Mouse (Mus musculus) left cerebral cortex, postnatal 25 days (tissue): ENCODE measurements at regions not wholly inside any gene's neighbourhood (a gene's known extent, or its start where the extent isn't known, plus 50 kb on each side); places are given as distances from the start of the nearest gene placed in this dataset.

Experiments used
- DNase-seq, 2 experiments: peaks; one replicate each; pipeline ENCODE4 v3.0.0; 2022; ENCODE audit warnings: low spot score in 2 of 2, mixed read lengths in 1 of 2
- intact Hi-C: fragments of 180-260 bp; cut with DNase I; formaldehyde crosslinking; loops from one replicate; pipeline ENCODE4 v1.15.1; 2025

DNA sequence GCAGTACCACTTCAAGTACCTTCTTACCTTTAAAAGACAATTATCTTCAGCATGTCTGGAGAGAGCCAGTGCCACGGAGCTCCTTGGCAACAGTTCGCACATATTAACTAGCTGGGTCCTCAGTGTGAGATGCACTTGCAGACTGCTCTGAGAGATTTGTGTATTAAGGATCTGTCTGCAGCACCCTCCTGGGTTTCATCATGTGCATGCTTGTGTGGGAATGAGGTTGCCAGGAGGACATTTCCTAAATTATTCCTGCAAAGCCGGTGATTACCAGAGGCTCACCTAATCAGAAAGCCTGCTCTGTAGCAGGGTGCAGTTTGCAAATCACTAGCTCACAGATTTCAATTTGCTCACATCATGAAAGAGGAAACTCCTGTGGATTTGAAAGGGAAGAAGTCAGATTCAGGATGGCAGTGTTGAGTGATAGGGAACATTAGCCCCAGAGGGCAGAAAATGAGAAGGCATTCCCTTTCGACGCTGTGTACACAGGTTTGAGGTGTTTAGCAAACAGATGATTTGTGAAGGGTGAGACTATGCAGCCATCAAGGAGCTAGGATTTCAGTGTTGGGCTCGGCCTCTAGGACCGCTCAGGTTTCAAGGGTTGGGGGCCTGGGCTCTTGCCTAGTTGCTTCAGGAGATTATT lies 257.3 kb upstream of the Arglu1 start:
- intact Hi-C loops, result no loop called here
- DNase-seq, result no peak

DNA sequence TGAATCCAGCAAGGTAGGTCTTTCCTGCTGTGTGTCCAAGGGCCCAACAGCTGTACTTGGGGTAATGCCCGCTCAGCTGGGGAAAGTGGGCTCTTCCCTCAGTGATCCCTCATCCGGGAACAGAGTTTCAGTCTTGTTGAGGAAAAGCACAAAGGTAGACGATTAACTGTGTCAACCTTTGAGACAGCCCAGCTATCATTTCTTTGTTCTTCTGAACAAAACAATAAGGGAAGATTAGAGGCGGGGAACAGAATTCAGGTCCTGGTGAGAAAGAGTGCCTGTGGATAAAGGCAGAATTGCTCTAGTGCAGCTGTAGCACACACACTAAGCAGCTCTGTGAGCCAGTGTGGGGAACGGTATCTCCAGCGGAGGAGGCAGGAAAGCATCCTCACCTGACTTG lies 252.7 kb upstream of the Arglu1 start:
- intact Hi-C loops, result no loop called here
- no peak for DNase-seq

DNA sequence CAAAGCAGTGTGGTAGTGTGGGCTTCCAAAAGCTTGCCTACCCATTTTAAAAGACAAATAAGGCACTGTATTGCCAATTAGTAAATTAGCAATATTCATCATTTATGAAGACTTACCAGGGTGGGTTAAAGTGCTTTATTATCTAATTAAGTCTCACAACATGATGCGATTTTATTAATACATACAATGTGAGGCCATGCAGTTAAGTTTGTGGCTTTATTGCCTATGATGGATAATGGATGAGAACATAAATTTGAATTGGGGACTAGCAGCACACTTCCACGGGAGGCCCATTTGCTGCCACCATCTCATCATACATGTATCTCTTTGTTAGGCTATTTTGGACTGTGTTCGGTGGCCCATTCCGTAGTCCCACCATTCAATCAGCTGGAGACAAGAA lies 250.6 kb upstream of the Arglu1 start:
- DNase-seq, result no peak
- intact Hi-C loops, result no loop called here

DNA sequence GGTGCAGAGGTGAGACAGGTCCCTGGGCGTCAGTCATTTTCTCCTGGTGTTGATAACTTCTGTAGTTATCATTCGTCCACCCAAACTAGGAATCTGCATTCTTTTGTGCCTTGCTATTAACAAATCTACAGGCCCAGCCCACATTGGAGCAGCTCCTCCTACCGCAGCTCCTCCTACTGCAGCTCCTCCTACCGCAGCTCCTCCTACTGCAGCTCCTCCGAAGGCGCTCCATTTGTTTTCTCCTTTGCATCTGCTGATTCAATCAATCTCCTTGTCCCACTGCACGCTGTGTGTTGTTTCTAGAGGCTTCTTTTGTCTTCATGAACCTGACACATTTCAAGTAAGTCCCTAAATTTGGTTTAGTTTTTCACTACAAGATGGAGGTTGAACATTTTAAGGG lies 248.2 kb upstream of the Arglu1 start:
- intact Hi-C loops, result no loop called here
- no peak for DNase-seq

DNA sequence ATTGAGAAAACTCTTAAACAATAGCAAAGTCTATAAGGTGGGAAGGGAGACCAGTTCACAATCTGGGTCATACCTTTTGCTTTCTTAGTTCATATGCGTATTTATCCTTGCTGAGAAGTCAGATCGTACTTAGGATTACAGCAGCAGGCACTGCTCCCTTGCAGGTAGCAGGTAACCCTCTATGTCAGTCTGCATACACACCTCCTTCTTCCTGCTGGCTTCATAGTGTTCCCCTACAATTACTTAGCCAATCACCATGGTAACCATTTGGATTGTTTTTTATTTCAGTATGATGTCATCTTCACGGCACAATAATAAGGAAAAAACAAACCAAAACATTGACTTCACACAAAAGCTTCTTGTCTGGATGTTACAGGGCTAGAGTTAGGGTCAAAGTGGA lies 242.1 kb upstream of the Arglu1 start:
- no peak for DNase-seq
- intact Hi-C loops, result no loop called here

DNA sequence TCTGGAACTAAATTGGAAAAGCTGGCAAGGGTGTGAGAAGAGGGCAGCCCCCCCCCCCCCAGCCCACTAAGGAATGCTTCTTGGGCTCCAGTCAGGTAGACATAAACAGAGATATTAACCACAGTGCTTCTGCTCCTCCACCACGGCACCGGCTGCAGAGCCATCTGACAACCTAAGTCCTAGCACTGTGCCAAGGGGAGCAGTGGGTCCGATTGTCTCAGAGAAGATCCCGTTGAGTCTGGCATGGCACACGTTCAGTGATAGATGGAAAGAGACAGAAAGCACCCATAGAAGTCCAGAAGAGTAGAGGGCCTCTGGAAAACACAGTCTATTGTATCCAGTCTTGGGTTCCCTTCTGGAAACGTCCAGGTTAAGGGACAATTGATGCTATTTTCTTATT lies 241.4 kb upstream of the Arglu1 start:
- intact Hi-C loops, result no loop called here
- DNase-seq, result no peak

DNA sequence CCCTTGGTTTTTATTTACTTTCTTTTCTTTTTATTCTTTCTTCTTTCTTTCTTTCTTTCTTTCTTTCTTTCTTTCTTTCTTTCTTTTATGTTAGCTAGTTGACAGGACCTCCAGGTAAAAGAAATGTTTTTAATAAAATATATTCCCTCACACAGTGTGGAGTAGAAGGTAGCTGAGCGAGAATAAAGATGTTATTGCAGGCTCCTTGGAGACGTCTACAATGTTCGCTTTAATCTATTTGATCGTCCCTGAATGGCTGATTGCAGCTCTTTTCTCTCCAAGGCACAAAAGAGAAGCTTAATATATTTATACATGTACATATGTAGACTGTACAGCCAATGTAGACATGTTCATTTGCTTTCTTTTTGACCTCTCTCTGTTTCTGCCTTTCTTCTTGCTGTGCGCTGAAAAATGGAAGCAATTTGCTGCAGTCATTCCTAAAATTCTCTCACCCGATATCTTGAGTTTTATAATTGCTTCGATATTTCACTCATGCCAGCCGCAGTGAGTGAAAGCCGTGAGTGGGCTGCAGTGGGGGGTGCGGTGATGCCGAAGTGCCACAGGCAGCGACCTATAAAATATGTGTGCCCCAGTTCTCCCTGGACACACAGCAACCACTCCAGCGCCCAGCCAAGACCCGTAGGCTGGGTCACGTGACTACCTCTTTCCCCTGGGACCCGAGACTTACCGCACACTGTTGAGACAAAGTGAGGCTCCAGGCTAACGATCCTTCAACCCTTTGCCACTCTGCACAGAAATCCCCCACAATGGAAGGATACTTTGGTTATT lies 237.9 kb upstream of the Arglu1 start:
- intact Hi-C loops, result no loop called here

DNA sequence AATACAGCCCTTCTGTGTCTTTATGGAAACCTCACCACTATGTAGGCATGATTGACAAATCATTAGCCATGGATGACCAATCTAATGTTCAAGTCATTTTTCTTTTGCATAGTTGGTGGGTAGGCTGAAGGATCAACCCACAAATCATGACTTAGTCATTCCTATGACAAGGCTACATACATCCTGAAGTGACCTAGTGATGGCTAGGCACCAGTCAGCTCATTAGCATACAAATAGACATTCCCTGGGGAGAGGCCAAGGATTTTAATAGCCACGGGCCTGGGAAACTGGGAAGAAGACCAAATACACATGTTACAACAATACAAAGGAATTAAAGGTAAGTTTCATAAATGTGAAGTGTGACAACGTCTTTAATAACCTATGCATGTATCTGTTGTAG lies 231.1 kb upstream of the Arglu1 start:
- DNase-seq, result no peak
- intact Hi-C loops, result no loop called here

More for the DNA sequence above, 237.9 kb upstream of the Arglu1 start:
- DNase-seq, result no peak

DNA sequence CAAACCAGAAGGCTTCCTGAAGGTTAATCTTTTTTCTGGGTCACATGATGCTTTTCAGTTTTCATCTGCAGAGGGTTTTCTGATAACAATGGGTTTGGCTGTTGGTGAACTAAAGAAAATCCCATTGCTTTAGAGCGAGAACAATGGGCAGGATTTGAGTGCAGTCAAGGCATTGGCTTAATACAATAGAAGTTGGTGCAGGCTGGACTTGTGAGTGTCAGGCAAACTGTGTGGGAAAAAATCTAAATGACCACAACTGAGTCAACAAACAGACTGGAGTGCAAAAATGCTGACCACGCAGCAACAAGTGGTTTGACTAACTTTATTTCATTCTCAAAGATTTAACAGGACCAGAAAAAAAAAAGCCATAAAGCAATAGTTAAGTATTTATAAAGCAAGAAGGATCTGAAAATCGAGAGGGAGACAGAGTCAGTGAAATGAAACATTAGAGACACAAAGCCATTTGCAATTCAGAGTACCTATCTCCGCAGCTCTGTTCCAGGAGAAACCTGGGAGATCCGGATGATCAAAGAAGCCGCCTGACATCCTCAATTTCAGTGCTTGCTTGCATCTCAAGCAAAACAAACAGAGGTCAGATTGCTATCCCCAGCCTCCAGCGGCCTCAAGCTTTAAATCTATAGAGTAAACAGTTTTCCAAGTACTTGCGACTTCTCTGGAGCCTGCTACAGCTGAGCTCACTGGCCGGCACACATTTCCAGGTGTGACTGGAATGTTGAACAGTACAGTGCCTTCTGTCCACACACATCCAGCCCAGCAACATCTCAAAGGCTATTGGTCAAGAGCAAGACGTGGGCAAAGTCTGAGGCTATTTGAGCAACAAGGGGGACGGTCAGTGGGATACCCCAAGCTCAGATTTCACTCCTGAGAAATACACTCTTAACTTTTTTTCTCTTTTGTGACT lies 229.5 kb upstream of the Arglu1 start:
- DNase-seq, result no peak
- intact Hi-C loops, result no loop called here

DNA sequence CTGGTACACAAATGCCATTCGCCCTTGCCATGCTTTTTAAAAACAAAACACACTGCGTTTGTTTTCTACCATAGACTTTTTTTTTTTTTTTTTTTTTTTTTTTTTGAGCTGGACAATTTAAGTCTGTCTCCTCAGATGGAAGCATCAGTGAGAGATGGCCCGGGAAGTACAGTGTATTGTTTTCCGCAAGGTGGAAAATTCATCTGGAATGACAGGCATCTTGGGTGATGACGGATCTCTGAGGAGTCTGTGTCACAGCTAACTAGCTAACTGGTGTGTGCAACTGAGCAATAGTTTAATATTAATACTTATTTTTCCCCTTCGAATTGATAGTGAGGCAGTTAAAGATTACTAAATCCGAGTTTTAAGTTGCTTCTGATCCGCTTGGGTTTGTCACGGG lies 228.7 kb upstream of the Arglu1 start:
- no peak for DNase-seq
- intact Hi-C loops, result no loop called here

DNA sequence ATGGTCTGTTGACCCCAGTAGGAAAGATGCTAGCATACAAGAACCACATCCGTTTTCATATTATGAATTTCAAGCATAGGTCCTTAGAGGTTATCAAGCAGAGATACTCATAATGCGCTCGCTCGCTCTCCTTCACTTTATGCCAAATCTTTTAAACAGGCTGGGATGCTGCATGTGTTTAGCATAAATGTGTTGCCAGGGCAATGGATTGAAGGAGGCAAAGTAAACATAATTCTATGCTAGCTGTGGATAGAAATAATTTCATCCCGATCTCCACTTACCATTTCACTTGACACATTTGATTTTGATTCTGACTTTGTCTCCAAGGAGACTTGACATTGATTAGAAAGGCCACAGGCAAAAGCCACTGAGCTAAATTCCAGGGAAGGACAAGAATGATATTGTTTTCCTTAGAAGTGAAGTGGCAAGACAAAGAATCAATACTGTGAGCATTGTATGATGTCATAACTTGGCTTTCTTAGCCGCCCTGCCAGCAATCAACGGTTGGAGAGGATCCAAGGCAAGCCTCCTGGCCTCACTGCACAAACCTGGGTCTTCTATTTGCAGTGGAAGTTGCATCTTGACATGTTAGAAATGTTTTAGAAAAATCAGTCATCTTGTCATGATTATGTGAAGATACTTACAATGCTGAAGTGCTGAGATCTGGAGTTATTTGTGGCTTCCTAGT lies 217.3 kb upstream of the Arglu1 start:
- intact Hi-C loops, result no loop called here
- no peak for DNase-seq

DNA sequence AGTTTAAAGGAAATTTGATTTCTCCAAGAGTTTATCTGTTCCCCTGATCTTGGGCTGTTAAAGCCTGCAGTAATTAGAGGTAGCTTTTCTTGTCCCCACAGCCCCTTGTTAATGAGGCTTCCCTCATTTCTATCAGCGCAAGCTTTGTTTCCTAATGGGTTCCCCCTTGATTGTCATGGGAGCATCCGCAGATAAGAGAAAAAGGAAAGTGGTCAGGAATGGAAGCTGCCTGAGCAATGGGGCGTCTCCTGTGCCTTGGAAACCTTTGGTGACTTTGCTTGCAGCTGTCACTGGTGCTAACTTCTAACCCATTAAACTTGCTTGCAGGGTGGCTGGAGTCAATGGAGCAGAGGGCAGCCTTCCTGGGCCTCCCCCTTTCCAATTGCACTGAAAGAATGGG lies 202.7 kb upstream of the Arglu1 start:
- DNase-seq, result no peak
- intact Hi-C loops, result no loop called here

DNA sequence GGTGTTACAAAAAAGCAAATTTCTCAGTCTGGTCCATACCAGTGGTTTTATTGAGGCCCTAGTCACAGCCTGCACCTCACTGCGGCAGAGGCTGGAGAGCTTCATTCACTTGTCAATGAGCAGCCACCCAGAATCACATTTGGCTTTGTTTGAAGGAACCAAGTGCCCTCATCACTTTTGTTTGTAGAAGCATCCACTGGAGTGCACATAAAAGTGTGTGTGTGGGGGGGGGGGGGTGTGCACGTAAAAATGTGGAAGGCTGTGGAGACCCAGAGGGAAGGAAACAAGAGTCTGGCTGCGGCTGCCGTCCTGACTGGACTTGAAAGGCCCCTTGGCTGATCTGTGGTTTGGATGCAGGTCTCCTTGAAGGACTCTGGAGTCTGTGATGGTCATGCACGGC lies 187.0 kb upstream of the Arglu1 start:
- intact Hi-C loops, result no loop called here
- DNase-seq, result no peak

DNA sequence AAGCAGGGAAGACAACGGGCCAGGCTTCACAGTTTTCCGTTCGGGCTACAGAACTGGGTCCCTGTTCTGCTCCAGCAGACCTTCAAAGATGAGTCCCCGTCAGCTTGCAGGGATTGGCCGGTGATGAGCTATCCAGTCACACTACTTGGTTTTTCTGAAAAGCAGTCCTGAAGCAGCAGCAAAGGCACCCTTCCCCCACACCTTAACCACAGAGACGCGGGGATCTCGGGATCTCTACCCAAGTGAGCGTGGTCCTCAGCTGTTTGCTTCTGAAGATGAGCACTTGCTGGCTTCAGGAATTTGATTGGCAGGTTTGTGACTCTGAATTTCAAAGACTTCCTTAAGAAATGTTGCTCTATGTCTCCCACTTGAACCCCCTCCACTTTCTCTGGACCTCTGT lies 186.6 kb upstream of the Arglu1 start:
- no peak for DNase-seq
- intact Hi-C loops, result no loop called here

DNA sequence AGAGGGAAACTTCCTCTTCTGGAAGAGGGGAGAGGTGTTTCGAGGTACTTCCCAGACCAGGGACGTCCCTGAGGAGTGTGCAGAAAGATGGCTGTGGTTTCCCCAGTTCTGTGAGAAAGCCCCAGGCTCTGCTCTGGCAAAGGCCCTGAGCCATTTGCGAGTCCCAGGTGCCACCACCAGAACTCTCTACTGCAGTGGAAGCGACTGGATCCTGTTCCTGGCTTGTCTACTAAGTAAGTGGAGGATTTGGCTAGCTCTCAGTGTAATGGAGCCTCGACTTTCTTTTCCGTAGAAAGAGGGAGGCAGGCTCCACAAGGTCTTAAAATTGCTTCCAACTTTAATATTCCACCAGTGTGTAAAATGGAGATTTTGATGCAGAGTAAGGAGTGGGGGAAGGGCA lies 186.1 kb upstream of the Arglu1 start:
- intact Hi-C loops, result no loop called here
- no peak for DNase-seq

DNA sequence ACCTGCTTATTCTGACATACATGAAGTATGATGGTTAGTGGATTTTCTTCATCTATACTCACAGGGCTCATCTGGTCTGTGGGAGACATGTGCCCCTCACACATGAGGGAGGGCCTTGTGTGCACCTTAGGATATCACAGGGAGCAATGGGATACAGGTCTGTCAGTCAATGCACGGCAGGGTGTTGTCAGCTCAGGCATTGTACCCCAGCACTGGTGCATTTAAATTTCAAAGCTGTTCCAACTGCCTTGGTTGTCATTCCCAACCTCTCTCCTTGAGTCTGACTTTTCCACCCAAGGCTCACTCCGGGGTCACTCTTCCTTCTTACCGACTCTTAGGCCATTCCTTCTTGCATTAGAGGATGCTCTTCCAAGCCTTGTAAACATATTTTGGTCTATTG lies 181.6 kb upstream of the Arglu1 start:
- DNase-seq, result no peak
- intact Hi-C loops, result no loop called here

DNA sequence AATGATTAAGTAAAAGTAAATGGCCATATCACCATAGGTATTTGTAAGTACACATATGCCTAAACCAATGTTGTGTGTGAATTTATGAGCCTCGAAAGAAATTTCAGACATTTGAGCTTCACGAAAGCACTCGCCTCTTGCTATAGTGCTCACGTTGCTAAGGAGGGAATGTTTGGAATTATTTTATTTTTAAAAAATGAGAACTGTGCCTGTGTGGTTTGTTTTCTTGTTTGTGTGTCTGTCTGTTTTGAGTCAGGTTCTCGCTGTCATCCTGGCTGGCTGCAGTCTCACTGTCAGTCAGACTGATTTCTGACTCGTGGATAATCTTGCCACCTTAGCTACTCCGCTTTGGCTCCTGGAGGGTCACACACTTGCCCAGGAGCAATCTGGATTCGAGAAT lies 180.7 kb upstream of the Arglu1 start:
- intact Hi-C loops, result no loop called here
- no peak for DNase-seq

DNA sequence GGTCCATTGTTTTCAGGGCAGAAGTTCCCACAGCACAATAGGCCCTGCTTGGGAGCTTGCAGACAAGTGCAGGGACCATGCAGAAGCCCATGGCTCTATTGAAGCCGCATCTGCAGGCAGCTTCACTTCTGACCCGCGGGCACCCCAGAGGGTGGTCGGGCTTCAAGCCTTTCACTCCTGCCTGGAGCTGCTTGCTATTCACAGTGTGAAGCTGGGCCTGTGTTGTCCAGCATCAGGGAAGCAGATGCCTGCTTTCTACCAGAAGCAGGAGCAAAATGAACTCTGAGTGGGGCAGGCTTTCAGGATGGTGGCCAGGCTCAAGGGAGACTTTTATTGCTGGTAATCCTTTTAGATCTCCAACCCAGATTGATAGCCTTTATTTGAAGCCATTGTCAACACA lies 180.2 kb upstream of the Arglu1 start:
- no peak for DNase-seq
- intact Hi-C loops, result no loop called here

DNA sequence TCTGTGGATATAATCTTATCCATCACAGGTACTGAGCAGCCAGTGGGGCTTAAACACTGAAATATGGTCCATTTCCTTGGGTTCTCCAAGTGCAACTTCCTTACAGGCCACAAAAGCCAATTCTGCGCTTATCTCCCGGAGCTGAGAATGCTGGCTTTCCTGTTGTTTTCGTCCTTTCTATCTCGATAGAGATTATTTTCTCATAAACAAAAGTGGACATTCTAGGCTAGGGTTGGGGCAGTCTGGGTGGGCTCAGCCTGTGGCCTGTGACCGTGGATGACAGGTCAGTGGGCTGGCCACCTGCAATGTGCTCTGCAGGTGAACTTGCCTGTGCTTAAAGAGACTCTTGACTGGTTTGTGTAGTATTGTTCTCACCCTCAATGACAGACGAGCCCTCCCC lies 179.0 kb upstream of the Arglu1 start:
- intact Hi-C loops, result no loop called here
- DNase-seq, result no peak

DNA sequence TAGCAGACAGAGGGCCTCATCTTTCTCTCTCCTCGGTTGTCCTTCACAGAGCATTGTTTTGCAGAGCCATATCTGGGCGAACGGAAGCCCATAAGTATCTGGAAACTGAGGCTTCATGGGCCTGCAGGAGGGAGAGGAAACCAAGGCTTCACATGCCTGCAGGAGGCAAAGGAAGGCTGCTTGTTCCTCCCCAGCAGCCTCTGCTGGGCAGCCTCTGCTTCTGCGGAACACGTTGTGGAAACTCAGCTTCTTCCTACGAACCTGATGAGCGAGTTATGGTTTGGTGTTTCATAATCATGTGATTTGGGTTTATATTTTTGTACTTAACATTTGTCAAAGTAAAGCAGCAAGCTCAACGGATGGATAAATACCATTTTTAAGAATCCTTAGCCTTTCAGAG lies 177.6 kb upstream of the Arglu1 start:
- peak; percentile 6 to 17 for DNase-seq
- intact Hi-C loops, result no loop called here
